8 mouse cellular contexts compared by ENCODE assay signal in the genomic region with DNA sequence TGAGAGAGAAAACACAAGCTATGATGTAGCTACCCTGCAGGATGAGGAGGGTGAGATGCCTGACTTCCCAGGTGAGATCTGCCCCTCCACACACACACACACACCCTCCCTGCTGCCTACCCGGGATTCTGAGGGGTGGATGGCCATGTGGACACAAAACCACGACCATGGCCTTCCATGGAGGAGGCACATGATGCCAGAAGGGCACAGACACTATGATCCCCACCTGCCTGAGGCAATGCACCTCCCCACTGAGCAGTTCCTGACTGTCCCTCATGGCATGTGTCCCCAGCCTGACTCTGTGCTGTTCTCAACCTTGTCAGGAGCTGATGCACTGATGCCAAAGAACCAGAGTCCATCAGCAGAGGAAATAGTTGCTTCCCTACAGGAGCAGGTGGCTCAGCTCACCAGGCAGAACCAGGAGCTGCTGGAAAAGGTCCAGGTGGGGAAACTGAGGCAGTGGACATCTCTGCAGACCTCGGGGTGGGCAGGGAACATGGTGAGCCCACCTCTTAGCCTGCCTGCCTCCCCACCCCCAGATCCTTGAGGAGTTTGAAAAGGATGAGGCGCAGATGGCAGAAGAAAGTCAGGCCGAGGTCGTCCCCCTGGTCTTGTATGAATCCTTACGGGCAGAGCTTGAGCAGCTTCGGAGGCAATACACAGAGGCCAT. TPM values are rescaled to one million over a fixed set of nuclear protein-coding genes. Genes with fewer than 3 reads are reported as not detected.
DNase-seq lines count a peak whose midpoint lies in the region; ATAC-seq and TF ChIP-seq lines count a peak whose summit lies in the region.

No protein-coding gene starts in this region.

- no peaks in the 10 kb centered on the region for H3K27me3 ChIP-seq in thymus, adult 2 months (ENCODE audit: control insufficient read depth, insufficient read depth, low read length)
- H3K27me3 ChIP-seq in hindbrain, postnatal 0 days (ENCODE audit: insufficient read depth, low read length) = no peaks in the 10 kb centered on the region
- H3K27me3 ChIP-seq in neural tube, embryonic 12.5 days (replicated peaks) = no peaks in the 10 kb centered on the region

- H3K4me1 ChIP-seq in thymus, adult 2 months (replicated peaks; ENCODE audit: control insufficient read depth, insufficient read depth, low read length) = peaks cover 9% of the 10 kb centered on the region
- H3K4me1 ChIP-seq in hindbrain, postnatal 0 days (ENCODE audit: insufficient read depth, low read length) = peaks cover 17% of the 10 kb centered on the region
- H3K4me1 ChIP-seq in neural tube, embryonic 12.5 days = peaks cover 20% of the 10 kb centered on the region

- H3K4me2 ChIP-seq in hindbrain, postnatal 0 days (ENCODE audit: low read depth, low read length) = peak overlapping the region; percentile 92
- peak overlapping the region; percentile 91 for H3K4me2 ChIP-seq in neural tube, embryonic 12.5 days (replicated peaks)

- H3K36me3 ChIP-seq in thymus, adult 2 months (ENCODE audit: control insufficient read depth, insufficient read depth, low read length) = no peaks in the 10 kb centered on the region
- no peaks in the 10 kb centered on the region for H3K36me3 ChIP-seq in hindbrain, postnatal 0 days (ENCODE audit: insufficient read depth, low read length)
- no peaks in the 10 kb centered on the region for H3K36me3 ChIP-seq in neural tube, embryonic 12.5 days

- no peak for ATAC-seq in hindbrain, postnatal 0 days
- no peak for ATAC-seq in neural tube, embryonic 12.5 days (ENCODE audit: low FRiP score, low read depth)

- H3K9ac ChIP-seq in hindbrain, postnatal 0 days (replicated peaks; ENCODE audit: low read length) = peak overlapping the region; percentile 96; the same call in 1 of the 2 replicates
- peak overlapping the region; percentile 93 for H3K9ac ChIP-seq in neural tube, embryonic 12.5 days

- no peak for TF ChIP-seq CTCF in thymus, adult 2 months (IDR thresholded peaks at IDR 0.05; ENCODE audit: borderline replicate concordance, control insufficient read depth, extremely low read depth, insufficient read depth, low read length, poor library complexity)
- TF ChIP-seq CTCF in hindbrain, postnatal 0 days (IDR thresholded peaks at IDR 0.05; ENCODE audit: low read depth) = no peak

- TF ChIP-seq POLR2A in thymus, adult 2 months (IDR thresholded peaks at IDR 0.05; ENCODE audit: control insufficient read depth, extremely low read depth, insufficient read depth, low read length, poor library complexity) = no peak

- no peaks in the 10 kb centered on the region for H3K9me3 ChIP-seq in hindbrain, postnatal 0 days (ENCODE audit: low read length)
- no peaks in the 10 kb centered on the region for H3K9me3 ChIP-seq in neural tube, embryonic 12.5 days

- H3K27ac ChIP-seq in thymus, adult 2 months (ENCODE audit: control insufficient read depth, insufficient read depth, low read length) = no peak overlapping the region
- peak overlapping the region; percentile 97 for H3K27ac ChIP-seq in hindbrain, postnatal 0 days
- H3K27ac ChIP-seq in neural tube, embryonic 12.5 days = no peak overlapping the region

- peak; percentile 5 to 8 for DNase-seq in frontal cortex, postnatal 14 days (ENCODE audit: low spot score in 2 of 2)
- DNase-seq in frontal cortex, postnatal 25 days (ENCODE audit: low spot score in 2 of 2) = no peak
- peak; percentile 3 for DNase-seq in thymus, adult 2 months
- no peak for DNase-seq in thymus, postnatal 10 days (ENCODE audit: low spot score in 2 of 2)
- no peak for DNase-seq in hindbrain, postnatal 0 days (ENCODE audit: low spot score)
- DNase-seq in adrenal gland, postnatal 25 days = no peak
- no peak for DNase-seq in embryo, embryonic 11 days

- 93% methylated on average over 8 of the region's 8 CpGs for WGBS in thymus, adult 2 months
- WGBS in hindbrain, postnatal 0 days = 77% methylated on average over 8 of the region's 8 CpGs
- 83% methylated on average over 8 of the region's 8 CpGs for WGBS in neural tube, embryonic 12.5 days

- H3K4me3 ChIP-seq in thymus, adult 2 months (ENCODE audit: control insufficient read depth, insufficient read depth, low read length) = no peak overlapping the region
- no peak overlapping the region for H3K4me3 ChIP-seq in hindbrain, postnatal 0 days (ENCODE audit: low read length)
- H3K4me3 ChIP-seq in neural tube, embryonic 12.5 days = peak overlapping the region; percentile 62; the same call in 1 of the 2 replicates

RNA-seq across cellular contexts. Expression of a gene that starts 6.7 kb away (rescaled TPM):
- 0.75 and 0.94 TPM in 2 replicates for polyA plus RNA-seq in thymus, adult 2 months (2012; rRNA removed)
- total RNA-seq in hindbrain, postnatal 0 days (2014; rRNA removed) = 3.0 and 4.5 TPM in 2 replicates
- 2.7 and 2.9 TPM in 2 replicates for polyA plus RNA-seq in hindbrain, postnatal 0 days (2015; fragmentation: Nextera tagmentation; extraction: Ambion mirVana)
- polyA plus RNA-seq in neural tube, embryonic 12.5 days (2016; fragmentation: Nextera tagmentation; extraction: Ambion mirVana) = 6.1 and 6.2 TPM in 2 replicates
- total RNA-seq in adrenal gland, postnatal 25 days (2021) = 3.2 and 3.6 TPM in 2 replicates

RNA-seq across cellular contexts. Expression of a gene that starts 13.8 kb away (rescaled TPM):
- polyA plus RNA-seq in thymus, adult 2 months (2012; rRNA removed) = 16.3 and 19.1 TPM in 2 replicates
- 58.5 and 73.9 TPM in 2 replicates for total RNA-seq in hindbrain, postnatal 0 days (2014; rRNA removed)
- 17.7 and 18.6 TPM in 2 replicates for polyA plus RNA-seq in hindbrain, postnatal 0 days (2015; fragmentation: Nextera tagmentation; extraction: Ambion mirVana)
- polyA plus RNA-seq in neural tube, embryonic 12.5 days (2016; fragmentation: Nextera tagmentation; extraction: Ambion mirVana) = 8.8 and 9.0 TPM in 2 replicates
- 30.5 and 37.8 TPM in 2 replicates for total RNA-seq in adrenal gland, postnatal 25 days (2021)

RNA-seq across cellular contexts. Expression of a gene that starts 14.5 kb away (rescaled TPM):
- polyA plus RNA-seq in thymus, adult 2 months (2012; rRNA removed) = 81.9 and 84.7 TPM in 2 replicates
- 22.4 and 31.5 TPM in 2 replicates for total RNA-seq in hindbrain, postnatal 0 days (2014; rRNA removed)
- 39.0 and 40.9 TPM in 2 replicates for polyA plus RNA-seq in hindbrain, postnatal 0 days (2015; fragmentation: Nextera tagmentation; extraction: Ambion mirVana)
- polyA plus RNA-seq in neural tube, embryonic 12.5 days (2016; fragmentation: Nextera tagmentation; extraction: Ambion mirVana) = 53.3 and 56.6 TPM in 2 replicates
- total RNA-seq in adrenal gland, postnatal 25 days (2021) = 28.3 and 30.2 TPM in 2 replicates

RNA-seq across cellular contexts. Expression of a gene that starts 36.0 kb away (rescaled TPM):
- polyA plus RNA-seq in thymus, adult 2 months (2012; rRNA removed) = 2.8 and 3.3 TPM in 2 replicates
- total RNA-seq in hindbrain, postnatal 0 days (2014; rRNA removed) = 4.2 and 4.3 TPM in 2 replicates
- polyA plus RNA-seq in hindbrain, postnatal 0 days (2015; fragmentation: Nextera tagmentation; extraction: Ambion mirVana) = 0.97 and 1.3 TPM in 2 replicates
- polyA plus RNA-seq in neural tube, embryonic 12.5 days (2016; fragmentation: Nextera tagmentation; extraction: Ambion mirVana) = 1.4 and 2.3 TPM in 2 replicates
- total RNA-seq in adrenal gland, postnatal 25 days (2021) = 2.4 and 2.6 TPM in 2 replicates

RNA-seq across cellular contexts. Expression of a gene that starts 41.2 kb away (rescaled TPM):
- 22.5 and 28.8 TPM in 2 replicates for polyA plus RNA-seq in thymus, adult 2 months (2012; rRNA removed)
- 5.3 and 5.4 TPM in 2 replicates for total RNA-seq in hindbrain, postnatal 0 days (2014; rRNA removed)
- polyA plus RNA-seq in hindbrain, postnatal 0 days (2015; fragmentation: Nextera tagmentation; extraction: Ambion mirVana) = 6.2 and 6.6 TPM in 2 replicates
- 6.4 and 7.3 TPM in 2 replicates for polyA plus RNA-seq in neural tube, embryonic 12.5 days (2016; fragmentation: Nextera tagmentation; extraction: Ambion mirVana)
- total RNA-seq in adrenal gland, postnatal 25 days (2021) = 26.4 and 37.4 TPM in 2 replicates

Comparison
In these comparisons a context has a peak if more than half of its experiments do, and no peak if none do; other contexts are left out.
1. DNase-seq: peak in frontal cortex, postnatal 14 days (2 of 2) and thymus, adult 2 months (single experiment); none in frontal cortex, postnatal 25 days (0 of 2), thymus, postnatal 10 days (0 of 2), hindbrain, postnatal 0 days (single experiment), adrenal gland, postnatal 25 days (single experiment) and embryo, embryonic 11 days (single experiment).